Mouse (Mus musculus) granulocyte monocyte progenitor cell, adult 5-6 weeks (primary cell): ENCODE measurements around the gene Tmem141. TPM values are rescaled to one million over a fixed set of nuclear protein-coding genes. Genes with fewer than 3 reads are reported as not detected.

Experiments used
- ATAC-seq: replicated peaks from 2 replicates; pipeline ENCODE4 v1.8.0; 2016; ENCODE audit warnings: mild to moderate bottlenecking, moderate TSS enrichment, inconsistent platforms; ENCODE audit not compliant: poor library complexity, severe bottlenecking
- total RNA-seq, 2 experiments: library from RNA; stranded (forward) in 1 of 2; stranded (reverse) in 1 of 2; fragments of 200-712, 200-1000 nt in 1 of 2; fragments of >200 nt in 1 of 2; fragmentation: Nextera tagmentation in 1 of 2; gene quantifications; 2 replicates each; pipeline ENCODE4 v1.2.3; 2014 to 2017

The Tmem141 gene
- total RNA-seq (2014; fragmentation: Nextera tagmentation), result 11.4 and 27.3 TPM in 2 replicates
- total RNA-seq (2017), result 25.0 and 31.5 TPM in 2 replicates

- ATAC-seq, result peak; percentile 89
Measured at GRCm38 (mm10) chr2:25621229-25622200, at the start of gene Tmem141. Gene Tmem141, minus strand, starts transcription at chr2:25622005.

- no peak for ATAC-seq
Measured at GRCm38 (mm10) chr2:25666516-25666915, 44.7 kb upstream of the Tmem141 start.

- no peak for ATAC-seq
Measured at GRCm38 (mm10) chr2:25664125-25664524, 42.3 kb upstream of the Tmem141 start.

- 0 out of 2 replicates have a peak, but pooled peaks have one; percentile 27 for ATAC-seq
Measured at GRCm38 (mm10) chr2:25663511-25663910, 41.7 kb upstream of the Tmem141 start.

GRCm38 (mm10) chr2:25661245-25661970 is 39.6 kb upstream of the Tmem141 start:
- ATAC-seq, result no peak

GRCm38 (mm10) chr2:25660279-25660678 is 38.5 kb upstream of the Tmem141 start:
- no peak for ATAC-seq

GRCm38 (mm10) chr2:25657652-25658051 is 35.8 kb upstream of the Tmem141 start, which contains the start of gene Lcn5:
Gene Lcn5, plus strand, starts transcription at chr2:25657952.
- ATAC-seq, result no peak

- ATAC-seq, result no peak
Measured at GRCm38 (mm10) chr2:25657246-25657645, 35.4 kb upstream of the Tmem141 start.

- no peak for ATAC-seq
Measured at GRCm38 (mm10) chr2:25656691-25657090, 34.9 kb upstream of the Tmem141 start.

- ATAC-seq, result no peak
Measured at GRCm38 (mm10) chr2:25654502-25654901, 32.7 kb upstream of the Tmem141 start.

GRCm38 (mm10) chr2:25652902-25653301 is 31.1 kb upstream of the Tmem141 start, which contains the start of gene Lcn8:
Gene Lcn8, plus strand, starts transcription at chr2:25653120.
- no peak for ATAC-seq

- no peak for ATAC-seq
Measured at GRCm38 (mm10) chr2:25639890-25640289, 18.1 kb upstream of the Tmem141 start.

- ATAC-seq, result no peak
Measured at GRCm38 (mm10) chr2:25634046-25634445, 12.2 kb upstream of the Tmem141 start.

- ATAC-seq, result no peak
Measured at GRCm38 (mm10) chr2:25633616-25634015, 11.8 kb upstream of the Tmem141 start.

GRCm38 (mm10) chr2:25628738-25629137 is 6.9 kb upstream of the Tmem141 start:
- no peak for ATAC-seq

GRCm38 (mm10) chr2:25627811-25628210 is 6.0 kb upstream of the Tmem141 start, which contains the start of gene Fcna:
Gene Fcna, minus strand, starts transcription at chr2:25628030.
- no peak for ATAC-seq

GRCm38 (mm10) chr2:25625986-25626385 is 4.2 kb upstream of the Tmem141 start:
- ATAC-seq, result no peak

- ATAC-seq, result peak; percentile 17
Measured at GRCm38 (mm10) chr2:25620852-25621228, 965 bp downstream of the Tmem141 start.

- no peak for ATAC-seq
Measured at GRCm38 (mm10) chr2:25620386-25620785, 1.4 kb downstream of the Tmem141 start.

- ATAC-seq, result no peak
Measured at GRCm38 (mm10) chr2:25617578-25617977, 4.2 kb downstream of the Tmem141 start, which contains the start of gene Ccdc183. Gene Ccdc183, minus strand, starts transcription at chr2:25617678.

GRCm38 (mm10) chr2:25616398-25616797 is 5.4 kb downstream of the Tmem141 start:
- ATAC-seq, result no peak
